Mouse (Mus musculus) bone marrow, adult 2 months (tissue): ENCODE data around the gene Slc26a8. TPM values are rescaled to one million over a fixed set of nuclear protein-coding genes. Genes with fewer than 3 reads are reported as not detected.
"Not testable (repeated sequence)": the region's sequence is repeated elsewhere in the genome, so short reads cannot be mapped to it uniquely, and the experiment has no call there.

ENCODE experiments used
- H3K27ac ChIP-seq: fragments of 200-500 bp; 2 replicates; pipeline ENCODE4 v1.5.1; 2012; ENCODE audit warnings: low read depth, mild to moderate bottlenecking, control low read depth, inconsistent platforms, low read length; ENCODE audit not compliant: control insufficient read depth, poor library complexity, insufficient read depth
- H3K4me1 ChIP-seq: fragments of 200-500 bp; 2 replicates; pipeline ENCODE4 v1.6.1; 2011; ENCODE audit warnings: low read length; ENCODE audit not compliant: control insufficient read depth, insufficient read depth
- H3K4me3 ChIP-seq: fragments of 200-500 bp; replicated peaks from 2 replicates; pipeline ENCODE3; 2011; ENCODE audit warnings: mild to moderate bottlenecking, low read depth, low read length, control low read depth; ENCODE audit not compliant: control insufficient read depth
- CTCF ChIP-seq: fragments of 200-500 bp; IDR thresholded peaks from 2 replicates; pipeline ENCODE4 v1.5.1; 2011; ENCODE audit warnings: low read length, control low read depth; ENCODE audit not compliant: control insufficient read depth, insufficient read depth
- POLR2A ChIP-seq: fragments of 200-500 bp; IDR thresholded peaks from 2 replicates; pipeline ENCODE4 v1.6.1; 2011; ENCODE audit warnings: low read depth, mild to moderate bottlenecking, control low read depth, low read length, borderline replicate concordance; ENCODE audit not compliant: control insufficient read depth
- WGBS: fragments of 180-500 bp; shearing (Covaris S2); methylation state at CpG from one replicate; pipeline ENCODE4 v1.1.7; 2018; 5-methylcytosine and 5-hydroxymethylcytosine counted together
- polyA plus RNA-seq: library from polyadenylated mRNA; stranded (reverse); fragments of >200 nt; gene quantifications from 2 replicates; pipeline ENCODE4 v1.2.4, GENCODE M21; 2011; ENCODE audit warnings: low replicate concordance; ENCODE audit not compliant: missing spikeins, insufficient read depth, insufficient read length

Gene Slc26a8
- polyA plus RNA-seq = 5.3 and 5.9 TPM in 2 replicates

DNA sequence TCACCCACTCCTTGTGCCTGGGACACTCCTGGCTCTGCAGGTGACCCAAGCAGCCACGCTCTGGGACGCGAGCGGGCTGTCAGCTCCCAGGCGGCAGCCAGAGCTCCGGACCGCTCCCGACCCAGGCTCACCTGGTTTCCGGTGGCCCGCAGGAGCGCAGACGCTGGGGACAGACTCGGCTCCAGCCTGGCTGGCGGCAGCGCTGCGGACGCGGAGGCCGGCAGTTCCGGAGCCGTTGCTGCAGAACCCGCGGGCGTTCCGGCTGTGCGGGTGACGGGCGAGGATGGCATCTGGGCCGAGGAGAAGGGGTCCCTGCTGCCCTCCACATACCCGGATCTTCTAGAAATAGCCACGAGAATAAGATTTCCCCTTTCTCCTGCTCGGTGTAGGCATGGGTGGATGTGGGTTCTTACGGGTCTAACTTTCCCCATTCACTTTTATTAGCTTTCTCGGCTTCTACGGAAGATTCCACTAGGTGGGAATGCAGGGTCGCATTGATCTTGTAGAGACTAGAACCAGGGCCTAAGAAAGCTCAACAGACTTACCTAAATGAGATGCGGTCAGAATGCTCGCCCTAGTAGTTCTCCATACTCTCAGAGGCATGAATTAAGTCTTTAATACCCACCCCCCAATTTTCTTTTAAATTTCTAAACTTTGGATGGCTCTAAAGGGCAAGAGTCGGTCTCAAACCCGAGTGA is at the start of gene Slc26a8:
Gene Slc26a8 (minus strand): TSS at position 648 of the 698 bp plus-strand sequence.
- peaks cover 1% of the 10 kb centered on the region; the same call in 1 of the 2 replicates for H3K4me1 ChIP-seq
- 0 out of 2 replicates have a peak, but pooled peaks have one; percentile 29 for TF ChIP-seq POLR2A
- no peak for TF ChIP-seq CTCF
- WGBS = 6% methylated on average over 40 of the region's 40 CpGs
- H3K4me3 ChIP-seq = peak within 1 kb of the TSS; percentile 61
- peak within 1 kb of the TSS; percentile 97 for H3K27ac ChIP-seq

DNA sequence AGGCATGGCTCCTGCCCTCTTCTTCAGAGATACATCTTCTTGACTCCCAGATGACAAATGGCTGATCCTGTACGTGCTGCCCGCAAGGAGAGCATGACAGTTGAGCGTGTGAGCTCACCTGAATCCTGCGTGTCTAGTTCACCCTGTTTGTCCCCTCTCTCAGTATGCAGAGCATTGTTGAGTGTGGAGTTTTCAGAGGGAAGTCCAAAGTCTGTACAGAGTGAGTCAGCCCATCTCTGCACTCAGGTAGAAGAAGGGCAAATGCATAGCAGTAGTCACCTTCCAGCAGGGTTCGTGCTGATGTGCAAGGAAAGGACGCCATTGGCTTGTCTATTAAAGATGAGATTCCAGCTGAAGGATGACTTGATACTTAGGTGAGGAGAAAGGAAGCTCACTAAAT is 49.2 kb upstream of the Slc26a8 start:
- no peak for TF ChIP-seq POLR2A
- H3K4me1 ChIP-seq = peaks cover 7% of the 10 kb centered on the region; the same call in 1 of the 2 replicates
- H3K27ac ChIP-seq = no peak overlapping the region
- 91% methylated on average over 6 of the region's 6 CpGs for WGBS
- H3K4me3 ChIP-seq = no peak overlapping the region

DNA sequence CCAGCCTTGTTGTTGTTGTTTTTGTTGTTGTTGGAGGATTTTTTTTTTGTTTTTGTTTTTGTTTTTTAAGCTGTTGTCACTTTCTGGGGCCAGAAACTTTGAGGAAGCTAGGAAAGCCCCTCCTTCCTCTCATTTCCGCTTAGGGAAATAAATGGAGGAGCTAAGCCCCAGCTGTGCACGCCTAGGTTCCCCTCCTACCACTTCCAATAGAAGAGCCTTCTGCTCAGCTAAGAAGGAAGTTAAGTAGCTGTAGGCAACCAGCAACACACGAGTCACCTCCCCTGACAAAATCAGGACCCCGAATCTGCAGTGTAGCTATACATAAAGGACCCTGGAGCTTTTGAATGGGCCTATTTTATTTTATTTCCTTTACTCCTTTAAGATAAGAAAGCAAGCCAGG is 47.9 kb upstream of the Slc26a8 start:
- TF ChIP-seq CTCF (no peak), POLR2A (no peak)
- WGBS = 23% methylated on average over 4 of the region's 4 CpGs
- Histone ChIP-seq H3K4me1 (peaks cover 7% of the 10 kb centered on the region; the same call in 1 of the 2 replicates), H3K27ac (no peak overlapping the region), H3K4me3 (no peak overlapping the region)

GRCm38 (mm10) chr17:28736486-28736885 is 46.5 kb upstream of the Slc26a8 start:
- 18% methylated on average over 4 of the region's 4 CpGs for WGBS
- peaks cover 7% of the 10 kb centered on the region; the same call in 1 of the 2 replicates for H3K4me1 ChIP-seq
- H3K27ac ChIP-seq = peak overlapping the region; percentile 77
- no peak overlapping the region for H3K4me3 ChIP-seq
- TF ChIP-seq POLR2A (no peak), CTCF (no peak)

DNA sequence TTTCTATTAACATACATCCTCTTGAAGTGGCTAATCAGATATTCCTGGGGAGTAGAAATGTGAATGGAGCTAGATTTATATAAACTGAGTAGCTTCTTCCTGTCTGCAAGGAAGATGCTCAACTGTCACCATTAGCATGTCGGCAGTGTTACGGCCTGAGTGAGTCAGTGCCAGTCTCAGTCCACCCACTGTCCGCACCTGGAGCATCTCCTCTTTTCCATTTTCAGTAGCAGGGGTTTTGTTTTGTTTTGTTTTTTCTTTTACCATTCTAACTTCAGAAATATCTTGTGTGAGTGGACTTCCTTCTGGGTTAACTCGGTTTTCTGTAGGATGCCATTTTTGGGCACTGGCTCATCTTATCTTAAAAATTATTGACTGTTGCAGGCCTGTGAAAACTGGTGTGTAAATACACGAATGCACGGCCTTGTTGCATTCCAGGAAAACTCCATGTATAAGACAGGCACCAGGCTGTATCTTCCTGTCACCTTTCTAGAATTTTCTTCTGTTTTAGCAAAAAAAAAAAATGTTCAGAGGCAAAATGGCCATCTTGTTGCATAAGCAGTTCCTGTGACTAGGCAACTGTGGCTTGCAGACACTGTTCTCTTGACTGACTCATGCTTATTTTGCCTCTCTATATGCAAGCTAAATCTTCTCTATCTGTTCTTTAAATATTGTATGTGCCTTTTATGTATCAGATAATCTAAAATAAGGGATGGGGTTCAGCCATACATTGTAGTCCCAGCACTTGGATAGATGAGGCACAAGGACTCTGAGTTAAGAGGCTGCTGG is 45.5 kb upstream of the Slc26a8 start:
- H3K4me1 ChIP-seq = peaks cover 7% of the 10 kb centered on the region; the same call in 1 of the 2 replicates
- 42% methylated on average over 6 of the region's 6 CpGs for WGBS
- H3K27ac ChIP-seq = peak overlapping the region; percentile 77
- no peak for TF ChIP-seq CTCF
- no peak for TF ChIP-seq POLR2A
- H3K4me3 ChIP-seq = no peak overlapping the region

DNA sequence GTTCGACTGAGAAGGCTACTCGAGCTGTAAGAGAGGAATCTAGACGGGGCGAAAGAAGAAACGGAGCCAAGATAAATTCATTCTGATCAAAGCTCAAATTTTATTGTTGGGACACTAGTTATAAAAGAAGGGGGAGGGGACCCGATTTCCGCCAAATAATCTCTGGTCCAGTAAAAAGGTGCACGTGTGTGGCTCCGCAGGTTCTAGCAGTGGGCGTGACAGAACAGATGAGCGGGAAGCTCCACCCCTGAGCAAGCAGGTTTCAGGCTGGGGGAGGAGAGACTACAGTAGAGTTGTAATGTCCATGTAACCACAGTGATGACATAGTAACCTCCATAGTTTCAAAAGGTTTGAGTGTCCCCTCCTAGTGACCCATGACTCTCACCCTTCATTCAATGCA is 37.5 kb upstream of the Slc26a8 start:
- H3K4me3 ChIP-seq, H3K27ac ChIP-seq, H3K4me1 ChIP-seq: not testable (repeated sequence)
- WGBS = 92% methylated on average over 11 of the region's 11 CpGs

DNA sequence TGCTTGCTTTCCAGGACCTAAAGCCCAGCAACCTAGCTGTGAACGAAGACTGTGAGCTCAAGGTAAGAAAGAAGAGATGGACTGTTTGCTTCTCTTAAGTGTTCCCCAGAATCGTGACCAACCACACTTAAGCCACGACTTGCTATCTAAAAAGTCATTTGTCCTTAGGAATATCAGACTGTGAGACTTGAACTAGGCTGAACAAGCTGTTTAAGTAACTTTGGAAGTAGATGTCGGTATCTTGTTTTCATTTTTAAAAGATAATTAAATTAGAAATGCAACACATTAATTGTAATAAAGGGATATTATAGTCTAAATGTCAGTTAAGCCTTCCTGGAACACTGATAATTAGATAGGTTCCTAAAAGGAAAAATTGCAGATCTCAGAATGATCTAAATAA is 35.8 kb upstream of the Slc26a8 start, which contains the start of gene AC170998.1:
Gene AC170998.1 (plus strand): TSS at position 301 of the 400 bp plus-strand sequence.
- 83% methylated on average over 4 of the region's 4 CpGs for whole genome bisulfite sequencing
- Histone ChIP-seq H3K4me1 (no peaks in the 10 kb centered on the region; the same call in 1 of the 2 replicates), H3K27ac (no peak within 1 kb of the TSS), H3K4me3 (no peak within 1 kb of the TSS)
- TF ChIP-seq CTCF = no peak
- TF ChIP-seq POLR2A = no peak

DNA sequence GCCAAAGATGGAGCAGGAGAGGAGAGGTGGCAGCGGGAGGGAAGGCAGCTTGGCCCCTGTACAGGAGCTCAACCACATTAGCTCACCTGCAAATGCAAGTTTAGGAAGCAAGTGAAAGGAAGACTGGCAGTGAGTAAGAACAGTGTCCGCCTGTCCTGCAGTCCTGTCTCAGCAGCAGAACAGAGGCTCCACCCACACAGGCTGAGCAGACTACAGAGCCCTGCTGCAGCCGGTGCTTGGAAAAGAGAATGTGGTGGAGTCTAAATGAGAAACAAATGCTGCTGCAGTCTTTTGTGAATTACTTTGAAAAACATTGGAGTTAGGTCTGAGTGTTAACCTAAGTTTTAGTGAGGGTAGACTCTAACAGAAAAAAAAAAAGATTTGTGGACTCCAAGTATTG is 27.5 kb upstream of the Slc26a8 start:
- Histone ChIP-seq H3K4me1 (peaks cover 1% of the 10 kb centered on the region; the same call in 1 of the 2 replicates), H3K27ac (no peak overlapping the region), H3K4me3 (no peak overlapping the region)
- WGBS = 88% methylated on average over 3 of the region's 3 CpGs
- TF ChIP-seq CTCF (no peak), POLR2A (no peak)

DNA sequence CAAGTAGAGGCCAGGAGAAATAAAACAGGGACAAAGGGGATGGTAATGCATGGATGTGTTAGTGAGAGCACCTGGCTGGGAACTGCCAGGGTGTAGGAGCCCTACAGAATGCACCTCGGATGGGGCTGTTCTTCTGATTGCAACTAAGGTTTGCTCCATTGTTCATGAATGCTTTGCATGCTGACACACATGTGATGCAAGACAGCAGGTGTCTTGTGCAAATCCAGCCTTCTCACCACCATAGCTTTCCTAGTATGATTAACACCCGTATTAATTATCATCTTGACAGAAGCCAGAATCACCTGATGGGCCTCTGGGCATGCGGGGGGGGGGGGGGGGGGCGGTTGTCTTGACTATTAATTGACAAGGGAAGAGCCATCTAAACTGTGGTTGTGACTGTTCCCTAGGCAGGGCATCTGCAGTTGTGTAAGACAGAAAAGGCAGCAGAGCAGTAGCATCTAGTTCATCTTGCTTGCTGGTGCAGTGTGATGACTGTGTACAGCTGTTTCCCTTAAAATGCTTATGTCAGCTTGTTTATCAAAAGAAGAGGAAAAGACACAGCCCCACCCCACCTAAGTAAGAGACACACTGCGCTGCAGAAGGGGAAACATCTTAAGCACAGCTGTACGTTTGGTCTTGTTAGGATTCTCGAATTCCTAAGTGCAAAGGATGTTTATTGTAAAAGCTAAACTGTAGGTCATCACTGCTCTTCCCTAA is 26.0 kb upstream of the Slc26a8 start:
- TF ChIP-seq POLR2A (no peak), CTCF (no peak)
- WGBS = 58% methylated on average over 7 of the region's 7 CpGs
- Histone ChIP-seq H3K4me3 (no peak overlapping the region), H3K27ac (no peak overlapping the region; the same call in 1 of the 2 replicates), H3K4me1 (peaks cover 3% of the 10 kb centered on the region; the same call in 1 of the 2 replicates)
